Mouse (Mus musculus) myocyte (in vitro differentiated cells): ENCODE results near the gene Ankrd63. TPM values are rescaled to one million over a fixed set of nuclear protein-coding genes. Genes with fewer than 3 reads are reported as not detected.

Source experiments
- H3K27me3 ChIP-seq: one replicate; pipeline ENCODE4 v1.6.1; 2011; ENCODE audit not compliant: control insufficient read depth, insufficient read depth, insufficient read length
- H3K36me3 ChIP-seq: one replicate; pipeline ENCODE4 v1.6.1; 2011; ENCODE audit not compliant: control insufficient read depth, insufficient read depth
- H3K4me2 ChIP-seq: one replicate; pipeline ENCODE4 v1.6.1; 2011; ENCODE audit warnings: low read depth, control low read depth
- H3K4me3 ChIP-seq: one replicate; pipeline ENCODE4 v1.5.1; 2011; ENCODE audit warnings: mild to moderate bottlenecking, control low read depth, moderate library complexity
- H3K79me2 ChIP-seq: one replicate; pipeline ENCODE4 v1.6.1; 2011; ENCODE audit not compliant: control insufficient read depth, insufficient read depth
- H3ac ChIP-seq: one replicate; pipeline ENCODE4 v1.6.1; 2011; ENCODE audit not compliant: control insufficient read depth, insufficient read length
- CEBPB ChIP-seq: IDR thresholded peaks from 2 replicates; pipeline ENCODE4 v1.6.1; 2011; ENCODE audit warnings: mild to moderate bottlenecking, moderate library complexity; ENCODE audit not compliant: poor library complexity, insufficient read depth, severe bottlenecking
- E2F4 ChIP-seq: IDR thresholded peaks from one replicate; pipeline ENCODE4 v1.6.1; 2011; ENCODE audit warnings: mild to moderate bottlenecking, control low read depth, moderate library complexity; ENCODE audit not compliant: insufficient read depth
- MAX ChIP-seq: IDR thresholded peaks from one replicate; pipeline ENCODE4 v1.6.1; 2011; ENCODE audit warnings: low read depth, mild to moderate bottlenecking, control low read depth
- MYOD1 ChIP-seq, 3 experiments: IDR thresholded peaks; one replicate each; pipeline ENCODE4 v1.6.1; 2011; ENCODE audit warnings: control low read depth in 2 of 3, low read depth in 2 of 3, mild to moderate bottlenecking in 2 of 3, moderate library complexity in 1 of 3; ENCODE audit not compliant: insufficient read length in 2 of 3, control insufficient read depth in 1 of 3
- MYOG ChIP-seq, 3 experiments: IDR thresholded peaks; one replicate each; pipeline ENCODE4 v1.6.1; 2011; ENCODE audit warnings: control low read depth in 2 of 3, low read depth in 2 of 3, mild to moderate bottlenecking in 2 of 3; ENCODE audit not compliant: insufficient read length in 2 of 3, control insufficient read depth in 1 of 3, insufficient read depth in 1 of 3
- POLR2A ChIP-seq: IDR thresholded peaks from one replicate; pipeline ENCODE4 v1.6.1; 2011; ENCODE audit warnings: low read depth, mild to moderate bottlenecking, control low read depth, moderate library complexity; ENCODE audit not compliant: insufficient read length
- POLR2AphosphoS2 ChIP-seq: IDR thresholded peaks from one replicate; pipeline ENCODE4 v1.6.1; 2011; ENCODE audit warnings: low read depth, control low read depth; ENCODE audit not compliant: insufficient read length
- REST ChIP-seq: IDR thresholded peaks from one replicate; pipeline ENCODE4 v1.6.1; 2011; ENCODE audit warnings: mild to moderate bottlenecking, control low read depth, moderate library complexity; ENCODE audit not compliant: insufficient read depth, insufficient read length
- SRF ChIP-seq: IDR thresholded peaks from one replicate; pipeline ENCODE4 v1.6.1; 2011; ENCODE audit warnings: low read depth; ENCODE audit not compliant: control insufficient read depth, insufficient read length
- TCF12 ChIP-seq: IDR thresholded peaks from one replicate; pipeline ENCODE4 v1.6.1; 2011; ENCODE audit warnings: mild to moderate bottlenecking, control low read depth; ENCODE audit not compliant: poor library complexity, insufficient read depth, severe bottlenecking
- TCF3 ChIP-seq: IDR thresholded peaks from one replicate; pipeline ENCODE4 v1.6.1; 2011; ENCODE audit warnings: low read depth, control low read depth; ENCODE audit not compliant: insufficient read length
- USF1 ChIP-seq: IDR thresholded peaks from one replicate; pipeline ENCODE4 v1.6.1; 2011; ENCODE audit warnings: low read depth, mild to moderate bottlenecking, control low read depth, moderate library complexity
- polyA plus RNA-seq: library from polyadenylated mRNA; unstranded; fragments of >200 nt; fragmentation: generic; extraction: Trizol; gene quantifications from one replicate; pipeline ENCODE4 v1.2.1, GENCODE M21; 2012; ENCODE audit warnings: missing spikeins

Ankrd63 gene
- polyA plus RNA-seq, 1 experiment = 0.01 TPM

DNA sequence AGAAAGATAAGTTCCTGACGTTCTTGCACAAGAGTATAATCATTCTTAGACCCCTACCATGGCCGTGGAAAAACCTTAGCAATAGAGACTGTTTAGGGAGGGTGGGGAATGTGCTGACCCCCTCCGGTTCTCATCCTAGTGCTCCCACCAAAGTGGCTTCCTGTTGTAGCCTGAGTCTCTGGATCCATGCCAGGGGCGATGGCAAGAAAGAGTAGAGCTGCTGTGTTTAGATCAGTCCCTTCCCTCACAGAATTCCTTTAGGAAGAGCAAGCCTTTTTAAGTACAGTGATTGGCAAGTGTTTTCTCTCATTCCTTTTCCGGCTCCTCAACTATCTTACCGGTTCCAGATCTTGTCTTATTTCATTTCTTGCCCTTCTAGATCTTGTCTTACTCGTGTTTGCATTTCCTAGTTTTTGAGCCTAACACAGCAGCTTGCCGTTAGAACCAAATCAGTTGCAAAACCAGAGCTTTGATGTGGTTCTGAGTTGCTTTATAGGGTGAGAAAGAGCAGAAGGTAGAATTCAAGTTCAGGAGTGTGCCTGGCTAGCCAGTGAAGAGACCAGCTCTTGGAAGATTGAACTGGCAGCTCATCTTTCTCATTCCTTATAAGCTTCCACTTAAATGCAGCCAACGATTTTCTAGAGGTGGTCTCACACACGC lies 43.7 kb upstream of the Ankrd63 start:
- Histone ChIP-seq H3K27me3 (no peaks in the 10 kb centered on the region), H3K4me2 (peak overlapping the region; percentile 71), H3K4me3 (peak overlapping the region; percentile 49), H3K36me3 (no peaks in the 10 kb centered on the region), H3ac (no peak overlapping the region), H3K79me2 (no peaks in the 10 kb centered on the region)
- no peak for TF ChIP-seq MYOG (IDR thresholded peaks at IDR 0.05; ENCODE audit: control insufficient read depth in 1 of 3, insufficient read depth in 1 of 3, insufficient read length in 2 of 3, low read depth in 2 of 3)
- TF ChIP-seq CEBPB = no peak
- no peak for TF ChIP-seq TCF3
- no peak for TF ChIP-seq POLR2A
- TF ChIP-seq SRF = no peak
- TF ChIP-seq REST = no peak
- no peak for TF ChIP-seq USF1
- no peak for TF ChIP-seq TCF12

DNA sequence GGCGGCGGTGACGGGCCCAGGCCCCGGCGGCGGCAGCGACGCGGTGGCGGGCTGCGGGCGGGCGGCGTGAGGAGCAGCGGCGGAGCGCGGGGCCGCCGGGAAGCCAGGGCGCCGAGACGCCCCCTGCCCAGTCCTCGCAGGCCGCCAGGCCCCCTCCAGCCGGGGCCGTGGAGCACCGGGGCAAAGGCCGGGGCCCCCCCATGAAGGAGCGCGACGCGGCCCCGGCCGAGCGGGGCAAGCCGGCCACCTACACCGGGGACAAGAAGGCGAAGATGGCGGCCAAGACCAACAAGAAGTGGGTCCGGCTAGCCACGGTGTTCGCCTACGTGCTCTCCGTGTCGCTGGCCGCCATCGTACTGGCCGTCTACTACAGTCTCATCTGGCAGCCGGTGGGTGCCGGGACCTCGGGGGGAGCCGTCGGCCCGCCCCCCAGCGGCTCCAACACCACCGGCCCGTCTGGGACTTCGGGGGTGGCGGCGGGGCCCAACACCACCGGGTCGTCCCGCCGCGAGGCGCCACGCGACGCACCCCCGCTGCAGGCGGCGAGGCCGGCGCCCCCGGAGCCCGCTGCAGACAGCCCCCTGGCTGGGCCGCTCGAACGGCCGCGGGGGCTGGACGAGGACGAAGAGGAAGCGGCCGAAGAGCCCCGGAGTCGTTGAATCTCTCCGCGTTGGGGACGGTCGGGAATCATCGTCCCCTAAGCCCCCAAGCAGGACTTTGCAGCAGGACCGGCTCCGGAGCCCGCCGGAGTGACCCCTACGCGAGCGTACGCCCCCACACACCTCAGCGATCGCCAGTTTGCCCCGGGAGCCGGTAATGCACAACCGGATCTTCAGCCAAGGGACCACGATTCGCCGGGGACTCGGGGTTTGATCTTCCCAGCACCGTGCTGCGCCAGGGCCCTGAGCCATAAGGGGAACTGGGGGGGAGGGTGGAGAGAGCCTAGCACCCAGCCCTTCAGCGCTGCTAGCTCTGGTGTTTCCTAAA lies 42.4 kb upstream of the Ankrd63 start:
- no peak for TF ChIP-seq MYOG (IDR thresholded peaks at IDR 0.05; ENCODE audit: control insufficient read depth in 1 of 3, insufficient read depth in 1 of 3, insufficient read length in 2 of 3, low read depth in 2 of 3)
- peak; percentile 21 for TF ChIP-seq POLR2AphosphoS2
- no peak for TF ChIP-seq SRF
- TF ChIP-seq POLR2A = peak; percentile 14
- TF ChIP-seq MAX = no peak
- TF ChIP-seq TCF3 = no peak
- no peak for TF ChIP-seq MYOD1 (IDR thresholded peaks at IDR 0.05; ENCODE audit: control insufficient read depth in 1 of 3, insufficient read length in 2 of 3, low read depth in 2 of 3)
- no peak for TF ChIP-seq CEBPB
- no peak for TF ChIP-seq REST
- no peak for TF ChIP-seq TCF12
- Histone ChIP-seq H3ac (peak overlapping the region; percentile 80), H3K79me2 (no peaks in the 10 kb centered on the region), H3K4me2 (peak overlapping the region; percentile 71), H3K27me3 (no peaks in the 10 kb centered on the region), H3K36me3 (no peaks in the 10 kb centered on the region), H3K4me3 (peak overlapping the region; percentile 49)

DNA sequence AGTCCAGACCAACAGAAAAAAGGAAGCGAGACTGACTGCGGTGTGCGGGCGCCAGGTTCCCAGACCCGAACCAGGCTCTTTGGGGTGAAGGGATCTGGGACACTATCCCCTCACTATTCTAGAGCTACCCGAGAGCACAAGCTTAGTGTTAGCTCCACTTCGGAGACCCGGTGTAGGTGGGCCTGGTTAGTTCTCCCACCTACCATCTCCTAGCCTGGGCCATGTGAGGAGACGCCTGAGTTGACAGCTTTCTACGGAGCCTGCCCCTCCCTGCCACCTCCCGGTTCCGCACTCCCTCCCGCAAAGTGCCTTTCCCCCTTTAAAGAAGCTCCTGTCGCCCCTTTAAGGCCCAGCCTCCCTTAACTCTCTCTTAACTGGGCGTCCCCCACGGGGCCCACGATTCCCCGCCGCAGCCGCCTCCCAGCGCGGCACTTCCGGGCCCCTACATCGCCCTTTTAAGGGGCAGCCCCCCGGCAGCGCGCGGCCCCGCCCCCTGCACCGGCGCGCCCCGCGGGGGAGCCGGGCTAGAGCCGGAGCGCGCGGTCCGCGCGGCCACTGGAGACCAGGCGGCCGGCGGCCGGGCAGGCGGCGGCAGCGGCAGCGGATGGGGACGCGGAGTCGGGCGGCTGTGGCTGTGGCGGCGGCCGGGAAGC lies 41.6 kb upstream of the Ankrd63 start, which contains the start of gene Inafm2:
Gene Inafm2 (plus strand): TSS at position 527 of the 653 bp plus-strand sequence.
- peak within 1 kb of the TSS; percentile 75 for H3K4me2 ChIP-seq
- H3K27me3 ChIP-seq = no peaks in the 10 kb centered on the region
- H3K36me3 ChIP-seq = no peaks in the 10 kb centered on the region
- H3K79me2 ChIP-seq = no peaks in the 10 kb centered on the region
- no peak for TF ChIP-seq TCF12
- peak in 1 of 3 experiments; percentile 4 for TF ChIP-seq MYOG (IDR thresholded peaks at IDR 0.05; ENCODE audit: control insufficient read depth in 1 of 3, insufficient read depth in 1 of 3, insufficient read length in 2 of 3, low read depth in 2 of 3)
- TF ChIP-seq POLR2AphosphoS2 = peak; percentile 82
- peak in 1 of 3 experiments; percentile 31 for TF ChIP-seq MYOD1 (IDR thresholded peaks at IDR 0.05; ENCODE audit: control insufficient read depth in 1 of 3, insufficient read length in 2 of 3, low read depth in 2 of 3)
- TF ChIP-seq POLR2A = peak; percentile 88
- TF ChIP-seq E2F4 = peak; percentile 31
- no peak for TF ChIP-seq TCF3
- peak within 1 kb of the TSS; percentile 49 for H3K4me3 ChIP-seq
- H3ac ChIP-seq = peak within 1 kb of the TSS; percentile 80

DNA sequence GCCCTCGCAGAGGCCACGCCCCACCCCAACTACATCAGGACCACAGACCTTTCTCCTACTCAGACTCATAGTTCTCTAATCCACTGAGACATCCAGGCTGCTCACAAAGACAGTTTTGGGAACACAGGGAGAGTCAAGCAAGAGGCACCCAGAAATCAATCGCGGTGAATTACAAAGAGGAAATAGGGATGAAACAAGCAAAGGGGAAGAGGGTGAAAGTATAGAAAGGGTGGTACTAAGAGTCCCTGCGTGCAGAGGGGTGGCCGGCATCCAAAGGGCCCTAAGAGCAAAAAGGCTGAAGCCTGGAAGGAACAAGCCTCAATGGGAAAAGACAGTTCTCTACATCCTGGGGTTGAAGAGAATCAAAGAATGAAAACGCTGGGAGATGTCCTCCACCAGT lies 40.9 kb upstream of the Ankrd63 start:
- peak overlapping the region; percentile 75 for H3K4me2 ChIP-seq
- H3K27me3 ChIP-seq = no peaks in the 10 kb centered on the region
- H3K79me2 ChIP-seq = no peaks in the 10 kb centered on the region
- no peak overlapping the region for H3ac ChIP-seq
- no peak for TF ChIP-seq USF1
- H3K4me3 ChIP-seq = peak overlapping the region; percentile 49
- H3K36me3 ChIP-seq = no peaks in the 10 kb centered on the region
